Mouse (Mus musculus): ENCODE data around the gene Col8a1.

DNA sequence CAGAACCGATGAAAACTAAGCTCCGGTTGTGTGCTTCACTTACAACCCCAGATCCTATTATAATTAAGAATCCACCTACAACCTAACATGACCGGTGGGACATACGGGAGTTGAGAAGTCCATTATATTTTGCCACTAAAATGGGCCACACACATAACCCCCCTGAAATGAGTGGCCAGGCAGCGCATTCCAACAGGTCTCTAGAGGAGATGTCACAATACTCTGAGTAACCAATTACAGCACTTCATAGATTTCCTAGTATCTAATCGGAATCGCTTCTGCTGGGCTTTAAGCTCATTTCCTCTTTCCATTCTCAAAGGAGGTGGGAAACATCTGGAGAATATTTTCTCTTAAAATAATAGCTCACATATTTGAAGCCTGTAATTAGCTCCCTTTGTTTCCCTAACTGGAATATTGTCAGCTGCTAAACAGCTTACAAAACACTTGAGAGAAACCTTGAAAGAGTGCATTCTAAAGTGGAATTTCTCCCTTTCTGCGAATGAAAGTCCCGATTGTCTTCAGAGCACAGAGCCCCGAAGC lies 113.1 kb downstream of the Col8a1 start:
- no peak for TF ChIP-seq CTCF (IDR thresholded peaks at IDR 0.05; ENCODE audit: control insufficient read depth, insufficient read depth, insufficient read length)
- TF ChIP-seq FOSL1 (IDR thresholded peaks at IDR 0.05; ENCODE audit: insufficient read depth, low read length, poor library complexity, severe bottlenecking), result no peak
